ENCODE assay signal across 9 mouse cellular contexts in genomic region chr4:126465843-126466242, GRCm38 (mm10). TPM values are rescaled to one million over a fixed set of nuclear protein-coding genes. Genes with fewer than 3 reads are reported as not detected.
A peak's percentile ranks its signal among the peaks of the same experiment; 100 is the strongest.
DNase-seq lines count a peak whose midpoint lies in the region; ATAC-seq and TF ChIP-seq lines count a peak whose summit lies in the region.
"Had no signal": no experiment of that assay in that cellular context is flagged by ENCODE, and none has a peak within 500 bp of the region (broad histone marks: within the 10 kb centered on the region; RNA-seq: fewer than 3 reads in every experiment).

No protein-coding gene starts in this region.

- H3K27me3 ChIP-seq in lung, embryonic 14.5 days (ENCODE audit: insufficient read depth, low read length), result no peaks in the 10 kb centered on the region
- no peaks in the 10 kb centered on the region for H3K27me3 ChIP-seq in heart, embryonic 14.5 days (ENCODE audit: control insufficient read depth, insufficient read depth, low read length)

- peak overlapping the region; percentile 29 for H3K4me2 ChIP-seq in lung, embryonic 14.5 days
- peak overlapping the region; percentile 23 for H3K4me2 ChIP-seq in heart, embryonic 14.5 days (ENCODE audit: low read length)

- no peak for TF ChIP-seq POLR2A in lung, adult 2 months (IDR thresholded peaks at IDR 0.05; ENCODE audit: borderline replicate concordance, extremely low read depth, low read depth, low read length)

- no peaks in the 10 kb centered on the region for H3K36me3 ChIP-seq in lung, embryonic 14.5 days (ENCODE audit: insufficient read depth)
- no peaks in the 10 kb centered on the region for H3K36me3 ChIP-seq in heart, embryonic 14.5 days (ENCODE audit: control insufficient read depth, insufficient read depth, low read length)

- H3K4me3 ChIP-seq in lung, embryonic 14.5 days (ENCODE audit: low read depth, low read length), result no peak overlapping the region
- H3K4me3 ChIP-seq in lung, adult 2 months (replicated peaks; ENCODE audit: extremely low read depth, low read depth, low read length), result no peak overlapping the region
- H3K4me3 ChIP-seq in heart, embryonic 14.5 days (ENCODE audit: control insufficient read depth in 1 of 2, insufficient read depth in 1 of 2, low read depth in 1 of 2, low read length in 2 of 2), result no peak overlapping the region

- H3K4me1 ChIP-seq in lung, embryonic 14.5 days (ENCODE audit: insufficient read depth), result peaks cover 18% of the 10 kb centered on the region; the same call in 1 of the 2 replicates
- H3K4me1 ChIP-seq in lung, adult 2 months (ENCODE audit: control insufficient read depth, insufficient read depth, low read length), result peaks cover 9% of the 10 kb centered on the region
- peaks cover 23 to 25% of the 10 kb centered on the region in 2 experiments for H3K4me1 ChIP-seq in heart, embryonic 14.5 days (ENCODE audit: control insufficient read depth in 2 of 2, insufficient read depth in 2 of 2, low read length in 2 of 2)

- TF ChIP-seq CTCF in lung, embryonic 14.5 days (IDR thresholded peaks at IDR 0.05; ENCODE audit: low read depth), result no peak
- no peak for TF ChIP-seq CTCF in lung, adult 2 months (IDR thresholded peaks at IDR 0.05; ENCODE audit: insufficient read depth, low read length)

- 12% methylated on average over 8 of the region's 8 CpGs for WGBS in lung, embryonic 14.5 days
- 33% methylated on average over 8 of the region's 8 CpGs for WGBS in lung, adult 2 months
- 13% methylated on average over 8 of the region's 8 CpGs for WGBS in heart, embryonic 14.5 days

- H3K9me3 ChIP-seq in lung, embryonic 14.5 days (ENCODE audit: low read depth, low read length), result no peaks in the 10 kb centered on the region
- no peaks in the 10 kb centered on the region for H3K9me3 ChIP-seq in heart, embryonic 14.5 days (ENCODE audit: control insufficient read depth, low read length)

- intact Hi-C loops in left cerebral cortex, postnatal 4 days (cut with DNase I), result no loop called here

- peak overlapping the region; percentile 34; the same call in 1 of the 2 replicates for H3K27ac ChIP-seq in lung, embryonic 14.5 days (ENCODE audit: low read depth)
- peak overlapping the region in 1 of 2 experiments; percentile 5; a peak in 1 of 4 replicates for H3K27ac ChIP-seq in heart, embryonic 14.5 days (replicated peaks in 1 of 2; ENCODE audit: control insufficient read depth in 1 of 2, insufficient read depth in 1 of 2, low read depth in 2 of 2, low read length in 2 of 2)
- H3K27ac ChIP-seq: liver, embryonic 14.5 days had no signal

- no peak overlapping the region for H3K9ac ChIP-seq in lung, embryonic 14.5 days
- peak overlapping the region; percentile 25; the same call in 1 of the 2 replicates for H3K9ac ChIP-seq in heart, embryonic 14.5 days (ENCODE audit: low read length)
- H3K9ac ChIP-seq: liver, embryonic 14.5 days had no signal

- peak; percentile 75 for DNase-seq in lung, embryonic 14.5 days
- DNase-seq in lung, adult 2 months, result no peak
- peak; percentile 46 to 57 for DNase-seq in cerebellum, postnatal 10 days
- peak; percentile 57 for DNase-seq in left cerebral cortex, postnatal 4 days
- peak; percentile 80 for DNase-seq in neural tube, embryonic 10.5 days (ENCODE audit: extremely low spot score, low spot score)
- DNase-seq in yolk sac, embryonic 10.5 days (ENCODE audit: low spot score), result peak; percentile 46
- no peak for DNase-seq in gastrocnemius, adult 8-10 months (ENCODE audit: low spot score in 2 of 2)

- peak; percentile 6; the same call in 1 of the 2 replicates for ATAC-seq in lung, embryonic 14.5 days (ENCODE audit: insufficient read depth)
- no peak for ATAC-seq in heart, embryonic 14.5 days (ENCODE audit: insufficient number of reproducible peaks, insufficient read depth, low FRiP score, low read depth)

RNA-seq across cellular contexts. Expression of gene Ago1, which starts 2.5 kb away (rescaled TPM):
- 10.7 and 11.6 TPM in 2 replicates for polyA plus RNA-seq in lung, embryonic 14.5 days (2014; fragmentation: Nextera tagmentation; extraction: Ambion mirVana)
- polyA plus RNA-seq in lung, adult 2 months (2012; rRNA removed), result 28.5 and 35.0 TPM in 2 replicates
- polyA plus RNA-seq in heart, embryonic 14.5 days (2014; fragmentation: Nextera tagmentation; extraction: Ambion mirVana), result 4.2 and 4.8 TPM in 2 replicates
- 10 to 100 TPM; 95.9 to 99.0 TPM for total RNA-seq in left cerebral cortex, postnatal 4 days (2021)
- 1 to 10 TPM; 5.1 to 6.8 (median 6.0) TPM for total RNA-seq in gastrocnemius, adult 8-10 months (2022)

RNA-seq across cellular contexts. Expression of gene Ago3, which starts 36.5 kb away (rescaled TPM):
- polyA plus RNA-seq in lung, embryonic 14.5 days (2014; fragmentation: Nextera tagmentation; extraction: Ambion mirVana), result 19.1 and 19.5 TPM in 2 replicates
- polyA plus RNA-seq in lung, adult 2 months (2012; rRNA removed), result 17.6 and 23.4 TPM in 2 replicates
- polyA plus RNA-seq in heart, embryonic 14.5 days (2014; fragmentation: Nextera tagmentation; extraction: Ambion mirVana), result 11.1 and 12.0 TPM in 2 replicates
- 10 to 100 TPM; 23.3 to 35.4 TPM for total RNA-seq in left cerebral cortex, postnatal 4 days (2021)
- total RNA-seq in gastrocnemius, adult 8-10 months (2022), result 10 to 100 TPM in 1 of 4 experiments, 1 to 10 TPM in 3; 6.8 to 11.5 (median 8.0) TPM

Comparison
In these comparisons a context has a peak if more than half of its experiments do, and no peak if none do; other contexts are left out.
1. DNase-seq: peak in lung, embryonic 14.5 days (single experiment), cerebellum, postnatal 10 days (2 of 2), left cerebral cortex, postnatal 4 days (single experiment), neural tube, embryonic 10.5 days (single experiment) and yolk sac, embryonic 10.5 days (single experiment); none in lung, adult 2 months (single experiment) and gastrocnemius, adult 8-10 months (0 of 2).